Mouse (Mus musculus) large intestine, adult 2 months (tissue): ENCODE data around the gene Pard3. TPM values are rescaled to one million over a fixed set of nuclear protein-coding genes. Genes with fewer than 3 reads are reported as not detected.

Experiments used
- DNase-seq: peaks from one replicate; pipeline ENCODE4 v3.0.0-alpha.2; 2012; ENCODE audit warnings: low read depth, low spot score
- WGBS: fragments of 180-500 bp; shearing (Covaris S2); methylation state at CpG from one replicate; pipeline ENCODE4 v1.1.7; 2018; 5-methylcytosine and 5-hydroxymethylcytosine counted together
- polyA plus RNA-seq: library from polyadenylated mRNA; depleted of rRNA; stranded (reverse); fragments of >200 nt; gene quantifications from 2 replicates; pipeline ENCODE4 v1.2.3, GENCODE M21; 2012; rRNA removed

Pard3 gene
- polyA plus RNA-seq, 1 experiment: 19.0 TPM

DNA sequence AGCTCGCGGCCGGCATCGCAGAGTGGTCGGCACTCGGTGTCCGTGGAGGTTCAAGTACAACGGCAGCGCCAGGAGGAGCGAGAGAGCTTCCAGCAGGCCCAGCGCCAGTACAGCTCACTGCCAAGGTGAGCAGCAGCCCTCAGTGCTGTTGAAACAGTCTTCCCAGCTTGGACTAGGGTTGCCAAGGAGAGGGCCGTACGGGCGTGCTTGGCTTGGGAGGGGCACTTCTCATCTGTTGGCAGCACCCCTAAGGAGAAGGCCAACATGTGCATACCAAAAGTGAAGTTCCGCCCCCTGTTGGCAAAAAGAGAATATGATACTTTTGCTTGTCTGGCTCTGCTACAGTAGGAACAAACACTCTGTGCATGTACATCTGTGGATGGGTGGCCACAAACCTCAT lies 539.4 kb downstream of the Pard3 start:
- no peak for DNase-seq
- 95% methylated on average over 15 of the region's 15 CpGs for WGBS

DNA sequence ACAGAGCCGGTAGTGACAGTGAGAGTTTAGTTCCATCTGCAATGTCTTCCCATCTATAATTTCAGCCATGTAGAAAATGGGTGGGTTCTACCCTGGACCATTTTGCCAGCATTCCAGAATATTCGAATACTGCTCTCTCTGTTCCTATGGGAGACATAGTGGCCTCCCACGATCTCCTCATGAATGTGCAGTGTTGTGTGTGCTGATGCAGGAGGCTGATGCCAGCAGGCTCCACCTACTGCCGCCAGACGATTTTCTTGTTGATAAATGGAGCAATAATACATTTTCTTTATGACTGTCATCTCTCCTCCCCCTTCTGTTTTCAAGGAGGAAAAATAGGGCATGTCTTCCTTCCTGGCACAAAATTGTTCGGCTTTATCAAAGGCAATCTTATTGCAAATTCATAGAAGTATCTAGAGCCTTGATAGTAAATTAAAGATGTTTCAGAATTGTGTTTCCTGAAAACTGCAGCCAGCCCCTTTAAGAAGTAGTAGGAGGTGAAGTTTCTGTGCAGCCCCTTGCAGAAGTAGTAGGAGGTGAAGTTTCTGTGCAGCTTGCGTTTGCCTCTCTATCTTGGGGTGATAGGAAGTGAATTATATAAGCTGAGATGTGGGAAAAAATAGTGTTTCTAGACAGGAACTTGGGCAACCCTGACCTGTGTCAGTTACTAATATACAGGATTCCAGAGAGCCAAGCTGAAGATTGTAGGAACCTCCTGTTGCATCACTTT lies 545.0 kb downstream of the Pard3 start:
- no peak for DNase-seq
- WGBS: 51% methylated on average over 7 of the region's 7 CpGs

GRCm38 (mm10) chr8:127609316-127609715 lies 545.6 kb downstream of the Pard3 start:
- WGBS: 76% methylated on average over 10 of the region's 10 CpGs
- no peak for DNase-seq

DNA sequence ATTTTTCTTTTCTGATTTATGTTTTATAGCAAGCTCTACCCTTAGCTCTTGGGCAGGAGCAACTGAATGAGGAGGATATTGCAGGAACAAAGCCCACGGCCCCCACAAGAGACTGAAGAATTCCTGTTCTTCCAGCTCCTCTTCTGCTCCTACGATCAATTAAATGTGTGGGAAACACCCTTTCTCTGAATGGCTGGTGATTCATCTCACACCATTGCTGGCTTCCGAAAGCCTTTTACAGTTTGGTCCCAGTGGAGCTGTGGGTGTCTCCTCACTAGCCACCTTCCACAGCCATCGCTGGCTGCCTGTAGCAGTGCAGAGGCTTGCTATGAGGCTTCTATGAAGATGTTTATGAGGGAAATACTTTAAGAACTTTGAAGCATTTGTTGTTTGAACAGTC lies 550.5 kb downstream of the Pard3 start:
- DNase-seq: no peak
- WGBS: 68% methylated on average over 4 of the region's 4 CpGs

DNA sequence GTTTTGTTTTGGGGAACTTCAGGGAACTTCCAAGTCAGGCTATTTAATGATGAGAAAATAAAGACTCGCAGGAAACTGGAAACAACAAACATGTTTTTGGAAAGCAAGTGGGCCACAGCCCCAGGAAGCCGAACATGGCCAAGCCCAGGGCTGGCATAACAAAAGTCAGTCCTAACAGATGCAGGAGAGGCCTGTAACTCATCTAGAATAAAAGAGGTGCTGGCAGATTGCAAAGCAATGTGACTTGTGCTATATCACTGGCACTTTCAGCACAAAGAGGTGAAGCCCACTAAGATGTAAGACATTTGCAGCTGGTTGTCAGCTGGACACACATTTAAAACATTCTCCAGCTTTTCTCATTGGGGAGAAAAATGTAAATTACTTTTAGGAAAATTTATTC lies 553.0 kb downstream of the Pard3 start:
- DNase-seq: no peak
- WGBS: 81% methylated on average over 2 of the region's 2 CpGs

GRCm38 (mm10) chr8:127622137-127622536 lies 558.4 kb downstream of the Pard3 start:
- 86% methylated on average over 3 of the region's 3 CpGs for WGBS
- no peak for DNase-seq

GRCm38 (mm10) chr8:127638232-127639087 lies 574.8 kb downstream of the Pard3 start:
- DNase-seq: no peak
- 84% methylated on average over 9 of the region's 9 CpGs for WGBS

DNA sequence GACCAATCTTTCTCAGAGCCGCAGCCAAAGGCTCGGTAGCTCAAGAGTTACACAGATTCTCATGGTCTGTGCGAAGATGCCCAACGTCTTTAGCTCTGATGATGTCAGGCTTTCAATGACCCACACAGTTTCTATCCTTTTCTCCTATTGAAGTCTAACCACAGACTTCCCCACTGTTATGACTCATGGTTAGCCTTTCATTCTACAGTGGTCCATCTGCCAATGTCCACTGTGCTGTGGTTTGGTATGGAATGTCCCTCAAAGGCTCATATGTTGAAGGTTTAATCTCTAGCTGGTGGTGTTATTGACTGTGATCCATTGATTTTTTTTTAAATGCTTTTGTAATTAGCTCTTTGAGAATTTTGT lies 575.4 kb downstream of the Pard3 start:
- WGBS: 86% methylated on average over 4 of the region's 4 CpGs
- DNase-seq: no peak

DNA sequence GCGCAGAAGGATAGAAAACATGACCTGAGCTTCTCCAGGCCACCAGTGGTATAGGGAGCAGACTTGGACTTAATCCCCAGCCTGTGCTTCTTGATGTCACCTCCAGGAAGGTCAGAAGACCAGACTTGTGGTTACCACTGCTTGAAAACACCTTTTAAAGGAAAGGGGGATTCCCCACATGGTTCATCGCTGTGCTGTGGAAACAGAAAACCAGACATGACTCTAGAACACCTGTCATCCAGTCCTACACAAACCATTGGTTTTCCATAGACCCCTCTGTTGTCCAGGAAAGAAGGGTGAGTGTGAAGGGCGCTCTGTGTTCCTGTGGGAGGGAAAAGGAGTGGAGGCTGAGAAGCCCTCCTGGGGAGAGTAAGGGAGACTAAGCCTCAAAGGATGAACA lies 591.9 kb downstream of the Pard3 start:
- WGBS: 86% methylated on average over 3 of the region's 3 CpGs
- no peak for DNase-seq

Other genes starting within 250 kb of the Pard3 start
- 137 and 207 TPM in 2 replicates for gene Tomm20, start 118.0 kb upstream of the Pard3 start, polyA plus RNA-seq
- 1.9 and 2.7 TPM in 2 replicates for gene Rbm34, start 92.8 kb upstream of the Pard3 start, polyA plus RNA-seq